Mouse (Mus musculus) kidney, postnatal 36 days (tissue): ENCODE results near the gene Olfr1228.

Experiments used
- DNase-seq, 2 experiments: peaks; one replicate each; pipeline ENCODE4 v3.0.0; 2021 to 2022; ENCODE audit warnings: mixed read lengths in 2 of 2

Olfr1228 gene

GRCm38 (mm10) chr2:89253962-89254361, at the start of gene Olfr1228:
Gene Olfr1228 (minus strand): TSS chr2:89254062.
- no peak for DNase-seq

- DNase-seq, result no peak
These were observed 43.3 kb upstream of the Olfr1228 start, which contains the start of gene Olfr1230 for GRCm38 (mm10) chr2:89297168-89297567. Gene Olfr1230 (minus strand): TSS chr2:89297268.

GRCm38 (mm10) chr2:89287914-89288313, 34.1 kb upstream of the Olfr1228 start, which contains the start of gene Olfr1229:
Gene Olfr1229 (minus strand): TSS chr2:89288014.
- no peak for DNase-seq

GRCm38 (mm10) chr2:89199948-89200347, 53.9 kb downstream of the Olfr1228 start, which contains the start of gene Olfr1226:
Gene Olfr1226 (minus strand): TSS chr2:89200048.
- DNase-seq, result no peak
